Mouse (Mus musculus) spleen, adult 18-20 months (tissue): ENCODE measurements around the gene Cxcl16.
"Not testable (repeated sequence)": the region's sequence is repeated elsewhere in the genome, so short reads cannot be mapped to it uniquely, and the experiment has no call there.

Experiments used
- DNase-seq, 2 experiments: peaks; one replicate each; pipeline ENCODE4 v3.0.0; 2022; ENCODE audit warnings: mixed read lengths in 2 of 2

Gene Cxcl16

GRCm38 (mm10) chr11:70459601-70460101 lies at the start of gene Cxcl16:
TSS of gene Cxcl16 (minus strand) at chr11:70459984.
- no peak for DNase-seq

GRCm38 (mm10) chr11:70506962-70507515 lies 47.3 kb upstream of the Cxcl16 start:
- no peak for DNase-seq

GRCm38 (mm10) chr11:70506385-70506784 lies 46.6 kb upstream of the Cxcl16 start:
- peak; percentile 42 to 76 for DNase-seq

DNA sequence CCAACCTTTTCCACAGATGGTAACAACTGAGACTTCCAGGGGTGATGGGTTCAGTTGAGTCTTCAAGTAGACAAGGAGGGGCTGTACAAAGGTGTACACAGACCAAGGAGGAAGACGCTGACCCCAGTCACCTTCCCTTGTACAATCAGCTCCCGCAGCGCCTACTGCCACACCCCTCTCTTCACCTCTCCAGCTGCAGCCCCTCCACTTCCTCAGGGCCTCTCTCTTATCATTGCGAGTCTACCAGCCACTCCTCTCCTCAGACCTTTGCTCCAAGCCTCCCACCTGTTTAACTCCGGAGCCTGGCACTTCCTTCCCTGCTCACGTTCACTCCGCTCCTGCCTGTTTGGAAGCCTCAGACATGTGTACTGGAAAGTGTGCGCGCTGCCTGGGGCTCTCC lies 45.2 kb upstream of the Cxcl16 start, which contains the start of gene Tm4sf5:
Gene Tm4sf5, plus strand, starts transcription at position 275 of the 400 bp plus-strand sequence.
- no peak for DNase-seq

- DNase-seq, result no peak
Measured at GRCm38 (mm10) chr11:70502018-70502417, 42.2 kb upstream of the Cxcl16 start.

DNA sequence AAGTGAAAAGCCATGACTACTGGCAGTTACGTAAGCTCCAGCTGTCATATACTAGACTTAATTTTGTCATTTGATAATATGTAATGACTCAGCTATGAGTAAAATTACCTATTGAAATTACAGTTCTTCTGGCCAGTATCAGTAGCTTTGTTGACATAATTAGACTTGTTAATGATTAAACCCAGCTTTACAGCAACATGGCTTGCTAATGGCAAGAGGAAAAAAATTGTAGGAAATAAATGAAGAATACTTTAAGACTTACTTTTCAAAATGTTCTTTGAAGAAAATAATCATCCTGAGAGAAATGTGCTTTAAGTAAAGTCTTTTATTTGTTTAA lies 40.7 kb upstream of the Cxcl16 start:
- DNase-seq, result no peak

DNA sequence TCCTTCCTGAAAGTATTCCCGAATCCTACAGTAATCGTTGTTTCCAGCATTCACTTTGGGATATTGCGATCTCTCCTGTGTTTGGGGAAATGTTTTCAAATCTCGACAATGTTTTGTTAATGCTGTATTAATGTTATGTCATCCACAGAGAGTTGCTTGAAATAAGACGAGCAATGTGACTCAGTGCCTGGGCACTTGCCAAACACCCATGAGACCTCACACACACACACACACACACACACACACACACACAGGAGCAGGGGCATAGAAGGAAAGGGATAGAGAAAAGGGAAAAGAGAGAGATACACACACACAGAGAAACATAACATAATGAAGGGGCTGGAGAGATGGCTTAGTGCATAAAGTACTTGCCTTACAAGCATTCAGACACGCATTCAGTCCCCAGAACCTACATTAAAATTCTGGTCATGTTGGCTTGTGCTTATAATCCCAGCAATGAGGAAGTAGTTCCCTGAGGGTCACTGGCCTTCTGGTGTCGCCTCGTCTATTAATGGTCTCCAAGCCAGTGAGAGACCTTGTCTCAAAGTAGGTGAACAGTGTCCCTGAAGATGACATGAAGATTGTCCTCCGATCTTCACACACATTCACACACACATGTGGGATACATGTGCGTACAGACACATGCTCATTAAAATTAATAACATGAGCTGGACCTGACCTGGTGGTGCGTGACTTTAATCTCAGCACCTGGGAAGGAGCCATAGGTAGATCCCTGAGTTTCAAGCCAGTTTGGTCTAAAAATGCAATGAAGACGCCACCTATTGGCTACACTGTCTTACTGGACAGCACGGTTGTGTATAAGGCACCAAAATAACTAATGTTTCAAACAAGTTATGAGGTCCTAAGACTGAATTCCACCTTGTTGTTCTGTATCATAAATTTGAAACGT lies 40.0 kb upstream of the Cxcl16 start:
- no peak for DNase-seq

DNA sequence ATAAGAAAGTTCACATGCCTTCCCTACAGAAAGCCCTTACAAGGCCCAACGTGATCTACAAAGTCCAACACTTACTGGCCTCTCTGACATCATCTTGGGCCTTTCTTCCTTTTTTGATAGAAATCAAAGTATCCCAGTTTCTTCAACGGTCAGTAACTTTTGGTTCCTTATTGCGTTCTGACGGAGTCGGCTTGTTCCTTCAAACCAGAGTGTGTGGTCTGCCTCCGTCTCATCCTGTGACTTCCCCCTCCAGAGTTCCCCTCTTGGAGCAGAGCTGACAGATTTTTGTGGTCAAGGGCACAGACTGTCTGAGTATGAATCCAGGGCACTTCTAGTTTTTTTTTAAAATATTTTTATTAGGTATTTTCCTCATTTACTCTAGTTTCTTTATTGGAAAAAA lies 29.9 kb upstream of the Cxcl16 start:
- DNase-seq, result no peak

- no peak for DNase-seq
Measured at GRCm38 (mm10) chr11:70489138-70489537, 29.4 kb upstream of the Cxcl16 start.

- no peak for DNase-seq
Measured at GRCm38 (mm10) chr11:70487816-70488215, 28.0 kb upstream of the Cxcl16 start.

GRCm38 (mm10) chr11:70485498-70485897 lies 25.7 kb upstream of the Cxcl16 start:
- no peak for DNase-seq

GRCm38 (mm10) chr11:70474872-70475534 lies 15.2 kb upstream of the Cxcl16 start:
- DNase-seq, result no peak

GRCm38 (mm10) chr11:70473291-70473690 lies 13.5 kb upstream of the Cxcl16 start:
- DNase-seq, result not testable (repeated sequence)

GRCm38 (mm10) chr11:70472716-70473115 lies 12.9 kb upstream of the Cxcl16 start:
- no peak for DNase-seq

DNA sequence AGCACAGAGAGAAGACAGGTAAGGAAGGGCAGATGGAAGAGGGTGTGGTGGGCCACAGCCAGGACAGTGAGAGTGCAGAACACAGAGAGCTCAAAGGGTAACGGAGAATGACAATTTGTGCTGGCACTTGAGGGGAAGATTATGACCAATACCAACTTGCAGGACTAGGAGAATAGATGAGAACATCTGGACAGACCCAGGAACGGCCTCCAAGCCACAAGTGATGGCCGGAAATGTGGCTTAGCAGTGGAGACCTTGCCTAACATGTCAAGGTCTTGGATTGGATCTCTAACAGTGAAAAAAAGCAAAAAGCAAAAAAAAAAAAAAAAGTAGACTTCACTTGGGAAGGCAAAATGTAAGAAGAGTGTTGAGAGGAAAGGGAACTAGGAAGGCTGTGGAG lies 10.0 kb upstream of the Cxcl16 start:
- no peak for DNase-seq

DNA sequence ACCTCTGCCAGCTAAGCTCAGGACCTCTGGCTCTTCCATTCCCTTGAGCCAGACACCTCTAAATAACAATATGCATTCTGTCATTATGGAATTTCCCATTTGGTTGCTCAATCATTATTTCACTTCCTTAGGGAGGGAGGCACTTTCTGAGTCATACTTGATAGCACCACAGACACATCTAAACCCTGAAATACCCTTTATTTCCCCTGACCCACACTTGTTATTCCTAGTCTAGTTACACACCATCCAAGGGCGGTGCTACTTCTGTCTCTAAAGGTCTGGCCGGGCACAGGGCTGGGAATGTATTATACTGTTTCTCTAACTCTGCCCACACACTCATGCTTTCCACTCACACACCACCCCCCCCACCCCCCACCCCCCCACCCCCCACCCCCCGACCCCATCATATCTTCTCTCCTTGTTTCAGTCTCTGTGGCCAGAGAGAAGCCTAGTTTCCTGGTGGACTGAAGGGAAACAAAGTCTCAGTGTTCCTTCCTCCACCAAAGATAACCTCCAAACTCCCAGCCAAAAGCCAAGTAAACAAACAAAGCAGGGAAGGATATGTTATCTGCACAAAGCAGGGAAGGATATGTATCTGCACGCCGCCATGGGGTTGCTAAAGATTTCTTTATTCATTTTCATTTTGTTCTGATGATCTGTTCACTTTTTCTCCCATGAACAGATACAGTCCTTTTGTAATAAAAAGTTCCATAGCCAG lies 8.3 kb upstream of the Cxcl16 start:
- no peak for DNase-seq

DNA sequence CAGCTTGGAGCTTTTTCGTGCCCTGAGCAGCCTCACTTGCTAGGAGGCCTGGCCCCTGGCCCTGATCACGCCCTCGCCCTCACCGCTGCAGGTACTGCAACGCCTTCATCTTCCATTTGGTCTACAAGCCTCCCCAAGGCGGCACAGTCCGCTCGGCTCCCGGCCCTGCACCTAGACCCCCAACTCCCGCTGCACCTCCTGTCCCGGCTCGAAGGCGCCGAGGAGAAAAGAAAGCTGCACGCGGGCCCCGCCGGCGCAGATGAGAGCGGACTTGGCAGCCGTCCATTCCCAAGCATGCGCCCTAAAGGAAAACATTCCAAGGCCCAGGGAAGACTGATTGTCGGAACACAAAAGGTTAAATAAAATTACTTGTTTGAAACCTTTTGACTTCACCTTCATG lies 6.0 kb upstream of the Cxcl16 start:
- DNase-seq, result no peak

- no peak for DNase-seq
Measured at GRCm38 (mm10) chr11:70465211-70465610, 5.4 kb upstream of the Cxcl16 start.

DNA sequence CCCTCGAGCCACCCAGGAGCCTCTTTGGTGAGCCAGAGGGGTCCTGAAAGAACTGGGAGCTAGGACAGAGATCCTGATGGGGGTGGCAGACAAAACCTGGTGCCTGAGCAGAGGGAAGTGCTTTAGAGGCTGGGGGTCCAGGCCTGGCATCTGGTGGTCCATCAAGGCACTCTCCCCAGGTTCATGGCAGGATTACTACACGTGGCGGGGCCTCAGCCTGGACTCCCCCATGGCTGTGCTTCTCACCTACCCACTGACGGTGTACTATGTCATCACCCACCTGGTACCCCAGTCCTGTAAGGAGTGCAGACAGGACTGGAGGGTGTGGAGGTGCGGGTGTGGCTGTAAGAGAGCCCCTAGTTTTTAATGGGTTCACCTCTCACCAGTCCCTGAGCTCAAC lies 4.2 kb upstream of the Cxcl16 start:
- no peak for DNase-seq

DNA sequence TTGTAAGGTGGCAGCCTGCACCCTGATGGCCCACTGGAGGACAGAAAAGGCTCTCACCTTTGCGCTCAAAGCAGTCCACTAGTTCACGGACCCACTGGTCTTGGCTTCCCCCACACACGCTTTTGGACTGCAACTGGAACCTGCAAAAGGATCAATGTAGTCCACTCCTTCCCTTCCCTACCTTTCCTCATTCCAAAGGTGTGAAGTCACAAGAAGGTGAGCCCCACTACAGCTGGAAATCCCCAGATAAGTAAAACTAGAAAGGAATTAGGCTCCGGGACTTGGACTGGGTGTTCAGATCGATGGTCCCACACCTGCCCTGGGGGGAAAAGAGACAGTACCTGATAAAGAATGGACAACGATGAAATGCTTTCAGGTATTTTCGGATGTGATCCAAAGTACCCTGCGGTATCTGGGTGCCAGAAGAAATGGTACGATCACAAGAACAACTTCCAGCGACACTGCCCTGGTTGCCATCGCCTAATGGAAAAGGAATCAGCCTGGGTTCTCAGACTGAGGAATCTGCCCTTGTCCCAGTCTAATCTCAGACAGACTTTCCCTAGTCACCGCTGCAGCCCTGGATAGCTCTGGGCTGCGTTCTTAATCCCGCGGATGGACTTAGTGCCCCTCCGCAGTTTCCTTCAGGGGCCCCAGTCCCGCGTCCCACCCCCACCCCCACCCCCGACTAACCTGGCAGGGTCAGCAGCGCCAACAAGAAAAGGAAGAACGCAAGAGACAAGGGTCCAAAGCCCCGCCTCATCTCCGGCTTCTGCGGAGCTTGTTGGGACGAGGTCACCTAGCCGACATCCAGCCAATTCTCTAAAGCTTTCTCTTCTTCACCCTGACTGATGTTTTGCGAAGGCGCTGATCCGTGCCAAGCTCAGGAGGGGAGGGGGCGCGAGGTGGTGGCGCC lies 840 bp downstream of the Cxcl16 start, which contains the start of gene Zmynd15:
Gene Zmynd15, plus strand, starts transcription at position 746 of the 913 bp plus-strand sequence.
- DNase-seq, result no peak

DNA sequence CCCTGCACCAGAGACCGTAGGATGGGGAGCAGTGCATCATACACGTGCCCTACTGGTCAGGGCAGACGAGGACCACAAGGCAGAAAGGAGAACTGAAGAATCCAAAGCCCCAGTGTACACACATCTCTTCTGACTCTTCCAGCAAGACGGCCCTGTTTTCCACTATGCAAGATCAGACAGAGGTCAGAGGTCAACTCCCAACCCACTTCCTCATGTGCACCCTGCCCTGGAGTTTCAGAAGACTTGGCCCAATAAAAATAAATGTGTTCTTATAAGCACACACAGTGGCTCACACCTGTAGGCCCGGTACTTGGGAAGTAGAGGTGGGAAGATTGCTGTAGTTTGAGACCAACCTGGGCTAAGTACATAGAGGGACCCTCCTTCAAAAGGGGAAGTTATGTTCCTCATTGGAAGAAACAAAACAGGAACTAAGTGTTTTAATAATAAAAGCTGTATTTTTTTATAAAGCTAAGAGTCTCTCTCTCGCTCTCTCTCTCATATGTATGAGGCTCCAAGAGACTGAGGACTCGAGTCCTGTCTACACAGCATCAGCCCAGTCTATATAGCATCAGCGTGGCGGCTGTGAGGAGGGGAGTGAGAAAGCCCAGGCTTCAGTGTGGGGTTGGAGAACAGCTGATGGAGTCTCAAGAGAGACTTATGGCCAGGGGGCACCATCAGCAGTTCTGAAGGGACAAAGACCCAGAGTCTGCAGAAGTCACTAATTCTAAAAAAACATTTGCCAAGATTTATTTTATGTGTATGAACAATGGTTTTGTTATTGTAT lies 6.3 kb downstream of the Cxcl16 start:
- peak in 1 of 2 experiments; percentile 35 for DNase-seq
